Mouse (Mus musculus) cerebellum, adult 2 months (tissue): Measurements from ENCODE around the gene Myo16. TPM values are rescaled to one million over a fixed set of nuclear protein-coding genes. Genes with fewer than 3 reads are reported as not detected.

ENCODE experiments used
- DNase-seq, 2 experiments: peaks; one replicate each; pipeline ENCODE4 v3.0.0; 2021
- H3K27ac ChIP-seq: fragments of 200-500 bp; 2 replicates; pipeline ENCODE4 v1.5.1; 2012; ENCODE audit warnings: low read length, control low read depth, inconsistent platforms; ENCODE audit not compliant: insufficient read depth
- H3K27me3 ChIP-seq: fragments of 200-500 bp; 2 replicates; pipeline ENCODE4 v1.6.1; 2012; ENCODE audit warnings: inconsistent platforms, mild to moderate bottlenecking, low read length, moderate library complexity; ENCODE audit not compliant: control insufficient read depth, insufficient read depth
- H3K4me1 ChIP-seq: fragments of 200-500 bp; 2 replicates; pipeline ENCODE4 v1.6.1; 2011; ENCODE audit warnings: low read length; ENCODE audit not compliant: control insufficient read depth, insufficient read depth
- H3K4me3 ChIP-seq: fragments of 200-500 bp; replicated peaks from 2 replicates; pipeline ENCODE3; 2011; ENCODE audit warnings: mild to moderate bottlenecking, low read depth, low read length, control low read depth; ENCODE audit not compliant: insufficient read depth
- CTCF ChIP-seq: fragments of 200-500 bp; IDR thresholded peaks from 2 replicates; pipeline ENCODE4 v1.5.1; 2011; ENCODE audit warnings: low read depth, mild to moderate bottlenecking, control low read depth, low read length, moderate library complexity, borderline replicate concordance; ENCODE audit not compliant: insufficient read depth
- POLR2A ChIP-seq: fragments of 200-500 bp; IDR thresholded peaks from 2 replicates; pipeline ENCODE4 v1.6.1; 2011; ENCODE audit warnings: low read length, control low read depth, borderline replicate concordance; ENCODE audit not compliant: insufficient read depth
- WGBS: fragments of 180-500 bp; shearing (Covaris S2); methylation state at CpG from one replicate; pipeline ENCODE4 v1.1.7; 2018; 5-methylcytosine and 5-hydroxymethylcytosine counted together
- polyA plus RNA-seq: library from polyadenylated mRNA; depleted of rRNA; stranded (reverse); fragments of >200 nt; gene quantifications from 2 replicates; pipeline ENCODE4 v1.2.3, GENCODE M21; 2012; rRNA removed

Gene Myo16
- 10.3 and 11.0 TPM in 2 replicates for polyA plus RNA-seq

GRCm38 (mm10) chr8:10153611-10154438, at the start of gene Myo16:
Gene Myo16 (plus strand): TSS chr8:10153911.
- Histone ChIP-seq H3K4me1 (no peaks in the 10 kb centered on the region), H3K27me3 (no peaks in the 10 kb centered on the region; the same call in 1 of the 2 replicates), H3K4me3 (peak within 1 kb of the TSS; percentile 55), H3K27ac (no peak within 1 kb of the TSS)
- 2% methylated on average over 61 of the region's 61 CpGs for WGBS
- peak; percentile 18 to 27 for DNase-seq
- TF ChIP-seq POLR2A (no peak), CTCF (no peak)

GRCm38 (mm10) chr8:10108516-10109271, 45.0 kb upstream of the Myo16 start:
- Histone ChIP-seq H3K4me1 (no peaks in the 10 kb centered on the region), H3K27ac (no peak overlapping the region), H3K4me3 (no peak overlapping the region), H3K27me3 (no peaks in the 10 kb centered on the region)
- 94% methylated on average over 8 of the region's 8 CpGs for WGBS
- no peak for DNase-seq
- TF ChIP-seq CTCF, result no peak

- H3K27ac ChIP-seq, result no peak overlapping the region
- peaks cover 8% of the 10 kb centered on the region; the same call in 1 of the 2 replicates for H3K4me1 ChIP-seq
- no peak for DNase-seq
- H3K27me3 ChIP-seq, result no peaks in the 10 kb centered on the region; the same call in 1 of the 2 replicates
- TF ChIP-seq CTCF, result no peak
- WGBS, result 21% methylated on average over 5 of the region's 5 CpGs
- no peak overlapping the region for H3K4me3 ChIP-seq
Measured at GRCm38 (mm10) chr8:10122749-10123148, 31.0 kb upstream of the Myo16 start.

GRCm38 (mm10) chr8:10123412-10123811, 30.3 kb upstream of the Myo16 start:
- Histone ChIP-seq H3K4me3 (no peak overlapping the region), H3K27me3 (no peaks in the 10 kb centered on the region; the same call in 1 of the 2 replicates), H3K27ac (no peak overlapping the region), H3K4me1 (peaks cover 8% of the 10 kb centered on the region; the same call in 1 of the 2 replicates)
- 17% methylated on average over 2 of the region's 2 CpGs for WGBS
- DNase-seq, result peak; percentile 22 to 66
- no peak for TF ChIP-seq POLR2A

DNA sequence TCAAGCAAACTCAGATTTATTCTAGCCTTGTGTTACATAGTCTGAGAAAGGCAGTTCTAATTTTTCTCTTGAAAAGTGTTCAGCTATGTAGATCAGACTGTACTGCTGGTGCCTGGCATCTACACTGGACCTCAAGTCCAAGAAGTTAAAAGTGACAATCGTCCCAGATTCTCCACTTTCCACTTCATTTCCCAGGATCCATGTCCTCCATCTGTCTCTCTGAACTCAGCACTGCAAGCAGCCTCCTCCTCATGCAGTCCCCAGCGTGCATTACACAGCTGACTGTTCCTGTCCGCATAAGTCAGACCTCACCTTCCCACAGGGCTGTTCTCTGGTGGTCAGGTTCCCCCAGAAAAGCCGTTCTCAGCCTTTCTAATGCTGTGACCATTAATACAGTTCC, 28.0 kb upstream of the Myo16 start:
- WGBS, result 14% methylated on average over 4 of the region's 4 CpGs
- H3K4me1 ChIP-seq, result peaks cover 8% of the 10 kb centered on the region; the same call in 1 of the 2 replicates
- TF ChIP-seq POLR2A (no peak), CTCF (no peak)
- H3K4me3 ChIP-seq, result no peak overlapping the region
- peak; percentile 24 to 69 for DNase-seq
- no peaks in the 10 kb centered on the region for H3K27me3 ChIP-seq
- H3K27ac ChIP-seq, result no peak overlapping the region

- Histone ChIP-seq H3K27me3 (0 out of 2 replicates have a peak, but pooled peaks cover 1% of the 10 kb centered on the region), H3K4me3 (no peak overlapping the region), H3K27ac (no peak overlapping the region), H3K4me1 (peaks cover 2% of the 10 kb centered on the region; the same call in 1 of the 2 replicates)
- no peak for DNase-seq
- 49% methylated on average over 15 of the region's 15 CpGs for WGBS
- TF ChIP-seq CTCF, result no peak
- no peak for TF ChIP-seq POLR2A
Measured at GRCm38 (mm10) chr8:10130513-10131414, 22.9 kb upstream of the Myo16 start.

DNA sequence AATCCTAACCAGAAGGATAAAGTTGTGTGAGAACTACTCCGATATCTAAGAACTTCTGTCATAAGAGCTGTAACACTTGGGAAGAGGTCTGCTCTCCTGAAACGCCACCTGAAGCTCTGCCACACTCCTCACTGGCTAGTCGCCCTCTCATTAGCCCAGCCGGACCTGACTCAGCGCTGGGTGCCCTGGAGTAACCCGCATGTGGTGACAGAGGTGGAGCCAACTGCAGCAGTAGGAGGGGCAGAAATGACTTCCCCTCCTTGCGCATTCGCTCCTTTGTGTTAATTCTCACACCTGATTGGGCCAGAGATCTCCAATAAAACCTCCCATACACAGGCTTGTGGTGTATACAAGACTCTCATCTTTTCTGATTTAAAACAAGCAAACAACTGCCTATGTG, 14.2 kb upstream of the Myo16 start:
- TF ChIP-seq POLR2A, result no peak
- no peak for TF ChIP-seq CTCF
- H3K4me1 ChIP-seq, result no peaks in the 10 kb centered on the region
- H3K4me3 ChIP-seq, result no peak overlapping the region
- no peaks in the 10 kb centered on the region for H3K27me3 ChIP-seq
- H3K27ac ChIP-seq, result no peak overlapping the region
- no peak for DNase-seq
- WGBS, result 56% methylated on average over 8 of the region's 8 CpGs
